Mouse (Mus musculus) lung, adult 2 months (tissue): Measurements from ENCODE around the gene Dlgap5. TPM values are rescaled to one million over a fixed set of nuclear protein-coding genes. Genes with fewer than 3 reads are reported as not detected.

ENCODE experiments used
- DNase-seq: peaks from one replicate; pipeline ENCODE4 v3.0.0; 2022
- H3K4me1 ChIP-seq: fragments of 200-500 bp; 2 replicates; pipeline ENCODE4 v1.6.1; 2011; ENCODE audit warnings: low read length; ENCODE audit not compliant: control insufficient read depth, insufficient read depth
- H3K4me3 ChIP-seq: fragments of 200-500 bp; replicated peaks from 2 replicates; pipeline ENCODE3; 2011; ENCODE audit warnings: low read depth, mild to moderate bottlenecking, control low read depth, low read length; ENCODE audit errors: extremely low read depth
- CTCF ChIP-seq: fragments of 200-500 bp; IDR thresholded peaks from 2 replicates; pipeline ENCODE4 v1.5.1; 2011; ENCODE audit warnings: mild to moderate bottlenecking, low read length, control low read depth; ENCODE audit not compliant: insufficient read depth
- POLR2A ChIP-seq: fragments of 200-500 bp; IDR thresholded peaks from 2 replicates; pipeline ENCODE4 v1.6.1; 2011; ENCODE audit warnings: low read depth, mild to moderate bottlenecking, control low read depth, low read length, borderline replicate concordance; ENCODE audit errors: extremely low read depth
- whole genome bisulfite sequencing: fragments of 180-500 bp; shearing (Covaris S2); methylation state at CpG from one replicate; pipeline ENCODE4 v1.1.7; 2018; 5-methylcytosine and 5-hydroxymethylcytosine counted together
- polyA plus RNA-seq: library from polyadenylated mRNA; depleted of rRNA; stranded (reverse); fragments of >200 nt; gene quantifications from 2 replicates; pipeline ENCODE4 v1.2.3, GENCODE M21; 2012; rRNA removed

Gene Dlgap5
- polyA plus RNA-seq, 1 experiment, result 1.1 TPM

DNA sequence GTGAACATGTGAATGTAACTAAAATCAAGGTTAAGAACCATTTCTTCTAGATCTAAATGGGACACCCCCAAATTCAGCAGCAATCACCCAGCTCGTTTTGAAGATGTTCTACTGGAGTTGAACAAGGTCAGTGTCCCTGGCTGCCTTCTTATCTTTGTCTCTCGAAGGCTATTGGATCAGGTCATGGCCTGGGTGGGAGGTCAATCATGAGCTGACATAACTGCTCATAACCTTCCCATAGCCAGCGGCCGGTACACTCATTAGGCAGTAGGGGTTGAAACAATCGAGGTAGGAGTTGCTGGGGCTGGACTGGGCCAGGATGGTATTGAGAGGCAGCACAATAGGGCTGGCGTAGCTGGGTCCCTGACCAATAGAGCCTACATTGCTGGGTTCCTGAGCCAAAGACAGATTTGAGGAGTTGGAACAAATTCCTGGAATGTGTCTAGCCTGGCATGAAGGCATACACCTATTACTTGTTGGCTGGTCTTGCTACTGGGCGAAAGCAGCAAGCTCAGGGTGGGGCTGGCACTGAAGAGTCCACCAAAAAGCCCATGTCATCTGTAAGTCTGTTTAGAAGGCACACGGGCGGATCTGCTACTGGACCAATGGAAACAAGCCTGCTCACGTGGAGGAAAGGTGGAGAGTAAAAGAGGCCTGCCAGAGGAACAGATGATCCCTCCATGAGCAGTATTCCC, 77.8 kb downstream of the Dlgap5 start:
- TF ChIP-seq POLR2A, result no peak
- TF ChIP-seq CTCF, result no peak
- 79% methylated on average over 10 of the region's 10 CpGs for WGBS
- no peak for DNase-seq

More for the DNA sequence above, 77.8 kb downstream of the Dlgap5 start:
- no peaks in the 10 kb centered on the region for H3K4me1 ChIP-seq
- H3K4me3 ChIP-seq, result no peak overlapping the region

Other genes starting within 250 kb of the Dlgap5 start
- 9.9 and 11.3 TPM in 2 replicates for gene Gch1, start 229.0 kb downstream of the Dlgap5 start, polyA plus RNA-seq
- gene Wdhd1, start 141.6 kb downstream of the Dlgap5 start, polyA plus RNA-seq, result 0.68 and 0.78 TPM in 2 replicates
- gene Socs4, start 141.5 kb downstream of the Dlgap5 start, polyA plus RNA-seq, result 2.3 and 4.6 TPM in 2 replicates
- 27.9 and 41.8 TPM in 2 replicates for gene Mapk1ip1l, start 120.1 kb downstream of the Dlgap5 start, polyA plus RNA-seq
- gene Lgals3, start 50.7 kb downstream of the Dlgap5 start, polyA plus RNA-seq, result 276 and 279 TPM in 2 replicates
- 9.9 and 10.9 TPM in 2 replicates for gene Fbxo34, start 32.0 kb upstream of the Dlgap5 start, polyA plus RNA-seq
- gene Atg14, start 152.2 kb upstream of the Dlgap5 start, polyA plus RNA-seq, result 8.9 and 11.4 TPM in 2 replicates
- 5.2 and 9.0 TPM in 2 replicates for gene Ktn1, start 230.0 kb upstream of the Dlgap5 start, polyA plus RNA-seq